Mouse (Mus musculus) ES-E14 (cell line): Measurements from ENCODE around the gene Shld2. TPM values are rescaled to one million over a fixed set of nuclear protein-coding genes. Genes with fewer than 3 reads are reported as not detected.

ENCODE experiments used
- DNase-seq: peaks from one replicate; pipeline ENCODE4 v3.0.0-alpha.2; 2013; ENCODE audit warnings: low read depth, low spot score
- H3K27ac ChIP-seq: 2 replicates; pipeline ENCODE4 v1.5.1; 2012; ENCODE audit warnings: low read depth, mild to moderate bottlenecking, low read length, moderate library complexity, mixed read lengths; ENCODE audit not compliant: poor library complexity, insufficient read depth, severe bottlenecking
- H3K36me3 ChIP-seq: 2 replicates; pipeline ENCODE4 v1.6.1; 2012; ENCODE audit warnings: mild to moderate bottlenecking, low read length, moderate library complexity, mixed read lengths; ENCODE audit not compliant: control insufficient read depth, poor library complexity, insufficient read depth, severe bottlenecking
- H3K4me1 ChIP-seq, 2 experiments: fragments of 150-350 bp in 1 of 2; sonication (generic) in 1 of 2; 2 replicates each; pipeline ENCODE4 v1.6.1; 2012; ENCODE audit warnings: low read length in 2 of 2, mild to moderate bottlenecking in 1 of 2, mixed read lengths in 1 of 2; ENCODE audit not compliant: control insufficient read depth in 2 of 2, insufficient read depth in 2 of 2, poor library complexity in 1 of 2
- H3K4me3 ChIP-seq, 2 experiments: fragments of 150-350 bp in 1 of 2; sonication (generic) in 1 of 2; 2 replicates each; pipeline ENCODE4 v1.5.1; 2012; ENCODE audit warnings: low read length in 2 of 2, low read depth in 1 of 2, mild to moderate bottlenecking in 1 of 2, mixed read lengths in 1 of 2; ENCODE audit not compliant: insufficient read depth in 1 of 2, poor library complexity in 1 of 2, severe bottlenecking in 1 of 2
- H3K9ac ChIP-seq: 2 replicates; pipeline ENCODE4 v1.6.1; 2012; ENCODE audit warnings: low read depth, mild to moderate bottlenecking, low read length, mixed read lengths; ENCODE audit not compliant: poor library complexity, insufficient read depth, severe bottlenecking
- H3K9me3 ChIP-seq: fragments of 150-350 bp; sonication (generic); 2 replicates; pipeline ENCODE4 v1.6.1; 2012; ENCODE audit warnings: low read depth, mild to moderate bottlenecking, low read length; ENCODE audit not compliant: control insufficient read depth, insufficient read depth
- CHD2 ChIP-seq: IDR thresholded peaks from 2 replicates; pipeline ENCODE4 v1.6.1; 2014; ENCODE audit warnings: mild to moderate bottlenecking, low read depth, low read length, inconsistent platforms
- HCFC1 ChIP-seq: IDR thresholded peaks from 2 replicates; pipeline ENCODE4 v1.6.1; 2012; ENCODE audit warnings: low read length, inconsistent platforms, borderline replicate concordance; ENCODE audit not compliant: insufficient read depth
- MAFK ChIP-seq: IDR thresholded peaks from 2 replicates; pipeline ENCODE4 v1.6.1; 2014; ENCODE audit warnings: mild to moderate bottlenecking, low read depth, low read length, inconsistent platforms; ENCODE audit not compliant: insufficient read depth
- ZC3H11A ChIP-seq: IDR thresholded peaks from 2 replicates; pipeline ENCODE4 v1.6.1; 2012; ENCODE audit warnings: low read depth, mild to moderate bottlenecking, inconsistent platforms, low read length, borderline replicate concordance
- ZNF384 ChIP-seq: IDR thresholded peaks from 2 replicates; pipeline ENCODE4 v1.6.1; 2012; ENCODE audit warnings: low read depth, low read length, inconsistent platforms
- in situ Hi-C, 2 experiments: fragments of 600-800 bp; cut with MboI; formaldehyde crosslinking; loops; one replicate each; pipeline ENCODE4 v1.15.1; 2025; ENCODE audit warnings: low sequenced_read_pairs in 2 of 2, inconsistent platforms in 1 of 2; ENCODE audit not compliant: unreplicated experiment in 2 of 2
- total RNA-seq: library from RNA; depleted of rRNA; stranded (reverse); fragments of 300-350 nt; gene quantifications from 2 replicates; pipeline ENCODE4 v1.2.3, GENCODE M21; 2012

The Shld2 gene
- total RNA-seq, 1 experiment = 10.8 TPM

GRCm38 (mm10) chr14:34220426-34220825 lies 89.9 kb downstream of the Shld2 start:
- DNase-seq = no peak
- no peaks in the 10 kb centered on the region for H3K36me3 ChIP-seq
- no peaks in the 10 kb centered on the region for H3K9me3 ChIP-seq
- H3K9ac ChIP-seq = no peak overlapping the region
- no peak overlapping the region for H3K4me3 ChIP-seq
- no peaks in the 10 kb centered on the region for H3K4me1 ChIP-seq
- in situ Hi-C loops = no loop called here
- TF ChIP-seq ZNF384 (no peak), CHD2 (no peak), HCFC1 (no peak), ZC3H11A (no peak), MAFK (no peak)
- no peak overlapping the region for H3K27ac ChIP-seq

DNA sequence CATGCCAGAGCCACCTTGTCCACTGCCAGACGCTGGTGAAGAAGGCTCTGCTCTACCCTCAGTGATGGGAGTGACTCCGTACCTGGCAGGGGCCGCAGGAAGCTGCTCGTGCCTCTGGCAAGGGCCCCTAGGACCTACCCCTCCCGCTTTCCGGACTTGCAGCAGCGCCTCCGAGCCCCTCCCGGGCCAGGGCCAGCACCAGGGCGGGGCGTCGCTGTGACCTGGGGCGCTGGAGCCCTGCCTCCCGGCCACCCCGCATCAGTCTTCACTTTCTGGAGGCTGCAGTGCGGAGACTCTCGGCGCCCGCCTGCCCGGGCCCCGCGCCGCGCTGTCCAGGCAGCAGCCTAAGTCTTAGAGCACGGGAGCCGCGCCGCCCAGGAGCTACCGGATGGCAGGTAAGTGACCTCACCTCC lies 90.5 kb downstream of the Shld2 start:
- H3K9ac ChIP-seq = peak overlapping the region; percentile 20; the same call in 1 of the 2 replicates
- H3K4me3 ChIP-seq = peak overlapping the region; percentile 56 to 59
- H3K27ac ChIP-seq = no peak overlapping the region
- in situ Hi-C loops = no loop called here
- TF ChIP-seq ZC3H11A (no peak), HCFC1 (no peak), CHD2 (no peak)
- no peaks in the 10 kb centered on the region for H3K4me1 ChIP-seq
- no peak for DNase-seq
- no peaks in the 10 kb centered on the region for H3K9me3 ChIP-seq
- H3K36me3 ChIP-seq = no peaks in the 10 kb centered on the region

GRCm38 (mm10) chr14:34219295-34219694 lies 91.0 kb downstream of the Shld2 start, which contains the start of gene Syt15:
Syt15 (plus strand) TSS chr14:34219595.
- H3K9me3 ChIP-seq = no peaks in the 10 kb centered on the region
- H3K4me3 ChIP-seq = peak within 1 kb of the TSS; percentile 56 to 59
- peak within 1 kb of the TSS; percentile 20; the same call in 1 of the 2 replicates for H3K9ac ChIP-seq
- in situ Hi-C loops = no loop called here
- H3K4me1 ChIP-seq = no peaks in the 10 kb centered on the region
- DNase-seq = no peak
- TF ChIP-seq CHD2 (no peak), HCFC1 (no peak), ZC3H11A (no peak), MAFK (no peak), ZNF384 (no peak)
- no peak within 1 kb of the TSS for H3K27ac ChIP-seq
- no peaks in the 10 kb centered on the region for H3K36me3 ChIP-seq

GRCm38 (mm10) chr14:34215451-34216127 lies 94.7 kb downstream of the Shld2 start:
- DNase-seq = no peak
- in situ Hi-C loops = no loop called here
- no peaks in the 10 kb centered on the region for H3K9me3 ChIP-seq
- no peak overlapping the region for H3K27ac ChIP-seq
- H3K4me1 ChIP-seq = no peaks in the 10 kb centered on the region
- H3K9ac ChIP-seq = no peak overlapping the region
- TF ChIP-seq MAFK (no peak), ZC3H11A (no peak), ZNF384 (no peak), HCFC1 (no peak), CHD2 (no peak)
- no peak overlapping the region for H3K4me3 ChIP-seq
- no peaks in the 10 kb centered on the region for H3K36me3 ChIP-seq

GRCm38 (mm10) chr14:34209942-34210341 lies 100.4 kb downstream of the Shld2 start:
- Histone ChIP-seq H3K4me1 (no peaks in the 10 kb centered on the region), H3K9me3 (no peaks in the 10 kb centered on the region), H3K9ac (no peak overlapping the region), H3K36me3 (no peaks in the 10 kb centered on the region), H3K27ac (no peak overlapping the region), H3K4me3 (no peak overlapping the region)
- DNase-seq = no peak
- in situ Hi-C loops = no loop called here
- TF ChIP-seq HCFC1 = no peak
- no peak for TF ChIP-seq ZC3H11A
- TF ChIP-seq ZNF384 = no peak
- no peak for TF ChIP-seq CHD2
- TF ChIP-seq MAFK = no peak
